Mouse (Mus musculus): ENCODE measurements around the gene Lrig1. TPM values are rescaled to one million over a fixed set of nuclear protein-coding genes. Genes with fewer than 3 reads are reported as not detected.

Lrig1 gene
- polyA plus RNA-seq, 1 experiment, result 0.06 TPM

DNA sequence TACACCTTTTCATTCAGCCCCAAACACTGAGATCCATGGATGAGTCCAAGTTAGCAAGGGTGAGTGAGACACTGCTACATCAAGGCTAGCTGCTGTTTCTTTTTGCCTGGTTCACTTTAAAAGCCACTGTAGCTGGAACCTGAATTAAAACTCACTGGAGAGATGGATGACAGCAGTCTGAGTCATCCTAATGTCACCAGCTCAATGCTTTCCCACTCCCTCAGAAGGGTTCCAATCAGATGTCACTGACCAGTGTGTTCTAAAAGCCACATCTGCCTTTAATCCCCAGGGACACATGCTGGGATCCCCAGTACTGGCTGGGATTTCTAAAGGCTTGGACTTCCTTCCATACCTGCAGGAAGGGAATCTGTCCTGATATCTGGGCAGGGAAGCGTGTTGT lies 57.9 kb downstream of the Lrig1 start:
- no peak for TF ChIP-seq FLI1 (IDR thresholded peaks at IDR 0.05; ENCODE audit: low read length)
- Histone ChIP-seq H3K27me3 (replicated peaks) (peaks cover 30% of the 10 kb centered on the region), H3K4me1 (no peaks in the 10 kb centered on the region), H3K9me3 (no peaks in the 10 kb centered on the region), H3K36me3 (replicated peaks; ENCODE audit: low read length) (no peaks in the 10 kb centered on the region), H3K4me3 (replicated peaks) (no peak overlapping the region)

GRCm38 (mm10) chr6:94640297-94640696 lies 59.7 kb downstream of the Lrig1 start:
- TF ChIP-seq GATA1 (IDR thresholded peaks at IDR 0.05; ENCODE audit: borderline replicate concordance, low read length) (no peak), FLI1 (IDR thresholded peaks at IDR 0.05; ENCODE audit: low read length) (no peak)
- Histone ChIP-seq H3K9me3 (no peaks in the 10 kb centered on the region), H3K4me3 (replicated peaks) (no peak overlapping the region), H3K36me3 (replicated peaks; ENCODE audit: low read length) (no peaks in the 10 kb centered on the region), H3K27me3 (replicated peaks) (peaks cover 35% of the 10 kb centered on the region), H3K4me1 (no peaks in the 10 kb centered on the region)

- no peak for TF ChIP-seq FLI1 (IDR thresholded peaks at IDR 0.05; ENCODE audit: low read length)
- no peak for TF ChIP-seq GATA1 (IDR thresholded peaks at IDR 0.05; ENCODE audit: borderline replicate concordance, low read length)
- Histone ChIP-seq H3K4me3 (replicated peaks) (no peak overlapping the region), H3K36me3 (replicated peaks; ENCODE audit: low read length) (no peaks in the 10 kb centered on the region), H3K9me3 (no peaks in the 10 kb centered on the region), H3K4me1 (no peaks in the 10 kb centered on the region), H3K27me3 (replicated peaks) (peaks cover 28% of the 10 kb centered on the region)
Measured at GRCm38 (mm10) chr6:94637024-94637434, 62.9 kb downstream of the Lrig1 start.

- TF ChIP-seq GATA1 (IDR thresholded peaks at IDR 0.05; ENCODE audit: borderline replicate concordance, low read length), result no peak
- no peak for TF ChIP-seq FLI1 (IDR thresholded peaks at IDR 0.05; ENCODE audit: low read length)
Measured at GRCm38 (mm10) chr6:94635343-94635742, 64.6 kb downstream of the Lrig1 start.

DNA sequence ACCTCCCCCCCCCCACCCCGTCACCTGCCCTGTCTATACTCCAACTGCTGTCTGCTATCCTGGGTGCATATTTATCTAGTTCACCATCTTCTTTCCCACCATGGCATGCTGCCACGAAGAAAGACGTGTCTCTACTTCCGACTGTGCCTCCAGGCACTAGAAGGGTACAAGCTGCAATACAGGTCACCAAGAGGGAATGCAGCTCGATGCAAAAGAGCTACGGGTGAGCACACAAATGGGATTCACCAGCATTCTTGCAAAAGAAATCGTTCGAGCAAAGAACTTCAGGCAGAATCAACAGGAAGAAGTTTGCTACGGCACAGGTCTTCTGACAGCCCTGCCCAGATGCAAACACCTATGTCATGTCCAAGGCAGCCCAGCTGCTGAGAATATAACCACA lies 65.2 kb downstream of the Lrig1 start:
- TF ChIP-seq GATA1 (IDR thresholded peaks at IDR 0.05; ENCODE audit: borderline replicate concordance, low read length), result no peak
- no peak for TF ChIP-seq FLI1 (IDR thresholded peaks at IDR 0.05; ENCODE audit: low read length)
- no peaks in the 10 kb centered on the region for H3K9me3 ChIP-seq
- H3K4me1 ChIP-seq, result no peaks in the 10 kb centered on the region
- no peak overlapping the region for H3K4me3 ChIP-seq (replicated peaks)
- no peaks in the 10 kb centered on the region for H3K36me3 ChIP-seq (replicated peaks; ENCODE audit: low read length)
- H3K27me3 ChIP-seq (replicated peaks), result peaks cover 35% of the 10 kb centered on the region

More at GRCm38 (mm10) chr6:94635343-94635742, 64.6 kb downstream of the Lrig1 start:
- Histone ChIP-seq H3K9me3 (no peaks in the 10 kb centered on the region), H3K27me3 (replicated peaks) (peaks cover 32% of the 10 kb centered on the region), H3K4me3 (replicated peaks) (no peak overlapping the region), H3K36me3 (replicated peaks; ENCODE audit: low read length) (no peaks in the 10 kb centered on the region), H3K4me1 (no peaks in the 10 kb centered on the region)

GRCm38 (mm10) chr6:94634274-94634673 lies 65.7 kb downstream of the Lrig1 start:
- H3K27me3 ChIP-seq (replicated peaks), result peaks cover 36% of the 10 kb centered on the region
- no peaks in the 10 kb centered on the region for H3K9me3 ChIP-seq
- no peaks in the 10 kb centered on the region for H3K36me3 ChIP-seq (replicated peaks; ENCODE audit: low read length)
- TF ChIP-seq GATA1 (IDR thresholded peaks at IDR 0.05; ENCODE audit: borderline replicate concordance, low read length) (no peak), FLI1 (IDR thresholded peaks at IDR 0.05; ENCODE audit: low read length) (no peak)
- no peak overlapping the region for H3K4me3 ChIP-seq (replicated peaks)
- H3K4me1 ChIP-seq, result no peaks in the 10 kb centered on the region

DNA sequence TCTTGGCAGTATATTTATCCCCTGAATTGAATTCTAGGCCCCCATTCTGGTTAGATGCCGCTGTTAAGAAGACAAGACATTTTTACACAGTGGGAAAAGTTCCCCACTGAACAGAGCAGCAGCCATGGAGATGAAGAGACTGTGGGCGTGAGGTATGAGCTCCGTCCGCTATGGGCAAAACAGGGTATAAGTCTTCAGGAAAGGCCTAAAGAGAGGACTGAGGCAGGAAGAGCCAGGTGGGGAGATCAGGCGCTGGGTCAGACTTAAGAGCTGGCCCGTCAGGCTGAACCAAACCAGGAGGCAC lies 68.2 kb downstream of the Lrig1 start:
- TF ChIP-seq GATA1 (IDR thresholded peaks at IDR 0.05; ENCODE audit: borderline replicate concordance, low read length), result no peak
- TF ChIP-seq FLI1 (IDR thresholded peaks at IDR 0.05; ENCODE audit: low read length), result no peak
- H3K4me1 ChIP-seq, result no peaks in the 10 kb centered on the region
- H3K36me3 ChIP-seq (replicated peaks; ENCODE audit: low read length), result no peaks in the 10 kb centered on the region
- no peaks in the 10 kb centered on the region for H3K9me3 ChIP-seq
- no peak overlapping the region for H3K4me3 ChIP-seq (replicated peaks)
- peaks cover 40% of the 10 kb centered on the region for H3K27me3 ChIP-seq (replicated peaks)

DNA sequence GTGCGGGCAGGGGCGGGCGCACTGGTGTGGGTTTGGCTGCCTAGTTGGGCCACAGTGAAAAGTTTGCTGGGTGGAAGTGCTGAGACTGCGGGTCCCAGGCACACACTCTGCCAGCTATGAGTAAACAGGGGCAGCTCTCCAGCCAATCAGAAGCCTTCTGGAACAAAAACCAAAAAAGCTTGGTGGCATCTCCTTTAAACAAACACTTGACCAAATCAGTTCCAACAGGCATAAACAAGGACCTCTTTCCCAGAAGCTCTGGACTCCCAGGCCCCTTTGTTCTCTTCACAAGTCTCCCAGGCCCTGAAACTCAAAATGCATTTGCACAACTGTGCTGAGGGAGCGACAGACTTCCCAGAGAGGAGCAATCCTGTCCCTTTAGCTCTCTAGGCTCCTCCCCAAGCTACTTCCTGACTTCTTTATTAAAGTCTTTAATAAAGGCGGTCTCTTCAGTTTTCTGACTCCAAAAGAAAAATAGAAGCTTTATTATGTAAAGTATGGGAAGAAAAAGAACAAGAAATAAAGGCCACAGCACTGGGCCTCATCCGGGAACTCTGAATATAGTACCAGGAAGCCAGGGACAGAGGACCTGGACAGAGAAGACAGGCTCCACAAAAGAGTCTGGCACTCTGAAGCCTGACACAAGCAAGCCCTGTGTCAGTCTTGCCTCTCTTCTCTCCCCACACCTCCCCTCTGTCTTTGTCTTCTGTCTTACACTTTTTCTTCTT lies 68.7 kb downstream of the Lrig1 start:
- no peak overlapping the region for H3K4me3 ChIP-seq (replicated peaks)
- H3K27me3 ChIP-seq (replicated peaks), result peaks cover 43% of the 10 kb centered on the region
- peaks cover 3% of the 10 kb centered on the region; the same call in 1 of the 2 replicates for H3K4me1 ChIP-seq
- no peaks in the 10 kb centered on the region for H3K36me3 ChIP-seq (replicated peaks; ENCODE audit: low read length)
- H3K9me3 ChIP-seq, result no peaks in the 10 kb centered on the region
- TF ChIP-seq GATA1 (IDR thresholded peaks at IDR 0.05; ENCODE audit: borderline replicate concordance, low read length), result no peak
- no peak for TF ChIP-seq FLI1 (IDR thresholded peaks at IDR 0.05; ENCODE audit: low read length)

GRCm38 (mm10) chr6:94628787-94629186 lies 71.2 kb downstream of the Lrig1 start:
- no peak for TF ChIP-seq GATA1 (IDR thresholded peaks at IDR 0.05; ENCODE audit: borderline replicate concordance, low read length)
- TF ChIP-seq FLI1 (IDR thresholded peaks at IDR 0.05; ENCODE audit: low read length), result no peak
- Histone ChIP-seq H3K9me3 (no peaks in the 10 kb centered on the region), H3K4me3 (replicated peaks) (no peak overlapping the region), H3K36me3 (replicated peaks; ENCODE audit: low read length) (no peaks in the 10 kb centered on the region), H3K4me1 (peaks cover 7% of the 10 kb centered on the region; the same call in 1 of the 2 replicates), H3K27me3 (replicated peaks) (peaks cover 50% of the 10 kb centered on the region)

DNA sequence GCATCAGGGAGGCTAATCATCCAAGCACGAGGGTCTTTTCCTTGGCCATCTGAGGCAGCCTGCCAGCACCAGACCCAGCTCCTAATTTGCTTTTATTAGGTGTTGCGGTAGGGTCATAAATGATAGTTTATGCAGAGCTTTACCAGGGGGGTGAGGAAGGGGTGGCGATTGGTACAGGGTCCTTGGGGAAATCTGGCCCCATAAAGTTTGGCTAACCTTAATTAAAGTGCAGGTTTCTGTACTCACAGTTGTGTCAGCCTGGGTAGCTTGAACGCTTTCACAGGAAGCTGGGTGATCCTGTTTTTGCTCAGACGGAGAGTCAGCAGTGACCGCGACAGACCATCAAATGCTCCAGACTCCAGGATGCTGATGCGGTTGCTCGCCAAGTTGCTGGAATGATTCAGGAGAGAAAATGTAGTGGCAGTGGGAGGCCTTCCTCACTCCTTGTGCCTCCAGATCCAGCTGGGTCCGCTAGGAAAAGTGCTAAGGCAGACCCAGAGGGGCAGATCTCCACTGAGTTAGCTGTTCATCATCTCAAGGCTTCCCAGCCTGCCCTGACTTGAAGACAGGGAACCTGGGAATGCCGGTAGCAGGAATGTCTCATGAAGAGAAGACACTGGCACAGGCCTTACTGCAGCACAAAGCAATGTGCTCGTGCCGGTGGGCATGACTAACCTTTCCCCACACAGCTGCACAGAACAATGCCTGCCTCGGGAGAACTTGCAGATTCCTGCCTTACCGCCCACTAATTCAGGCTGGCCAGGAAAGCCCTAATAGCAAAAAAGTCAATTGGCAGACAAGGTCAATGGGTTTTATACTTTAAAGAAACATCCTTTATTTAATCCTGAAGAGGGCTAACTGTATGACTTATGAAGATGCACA lies 72.0 kb downstream of the Lrig1 start:
- TF ChIP-seq FLI1 (IDR thresholded peaks at IDR 0.05; ENCODE audit: low read length), result no peak
- TF ChIP-seq GATA1 (IDR thresholded peaks at IDR 0.05; ENCODE audit: borderline replicate concordance, low read length), result no peak
- H3K4me1 ChIP-seq, result peaks cover 7% of the 10 kb centered on the region; the same call in 1 of the 2 replicates
- no peaks in the 10 kb centered on the region for H3K9me3 ChIP-seq
- H3K36me3 ChIP-seq (replicated peaks; ENCODE audit: low read length), result no peaks in the 10 kb centered on the region
- H3K4me3 ChIP-seq (replicated peaks), result no peak overlapping the region
- peaks cover 54% of the 10 kb centered on the region for H3K27me3 ChIP-seq (replicated peaks)

All from megakaryocyte, embryonic 14.5 days (primary cell).